Mouse (Mus musculus) olfactory bulb, adult 2 months (tissue): ENCODE results near the gene Sox5. TPM values are rescaled to one million over a fixed set of nuclear protein-coding genes. Genes with fewer than 3 reads are reported as not detected.

Experiments used
- H3K27ac ChIP-seq: fragments of 200-500 bp; 2 replicates; pipeline ENCODE4 v1.5.1; 2012; ENCODE audit warnings: low read depth, low read length; ENCODE audit not compliant: insufficient read depth
- H3K4me1 ChIP-seq: fragments of 200-500 bp; 2 replicates; pipeline ENCODE4 v1.6.1; 2012; ENCODE audit warnings: low read length; ENCODE audit not compliant: control insufficient read depth, insufficient read depth
- H3K4me3 ChIP-seq: fragments of 200-500 bp; 2 replicates; pipeline ENCODE4 v1.5.1; 2012; ENCODE audit warnings: mild to moderate bottlenecking, low read depth, low read length, moderate library complexity; ENCODE audit not compliant: insufficient read depth
- CTCF ChIP-seq: fragments of 200-500 bp; IDR thresholded peaks from 2 replicates; pipeline ENCODE4 v1.5.1; 2012; ENCODE audit warnings: low read depth, mild to moderate bottlenecking, low read length, moderate library complexity; ENCODE audit not compliant: insufficient read depth
- POLR2A ChIP-seq: fragments of 200-500 bp; IDR thresholded peaks from 2 replicates; pipeline ENCODE4 v1.6.1; 2012; ENCODE audit warnings: mild to moderate bottlenecking, low read depth, low read length, moderate library complexity; ENCODE audit not compliant: insufficient read depth
- WGBS: fragments of 180-500 bp; shearing (Covaris S2); methylation state at CpG from one replicate; pipeline ENCODE4 v1.1.7; 2018; 5-methylcytosine and 5-hydroxymethylcytosine counted together
- polyA plus RNA-seq: library from polyadenylated mRNA; stranded (reverse); fragments of >200 nt; gene quantifications from 2 replicates; pipeline ENCODE4 v1.2.4, GENCODE M21; 2012; ENCODE audit warnings: low replicate concordance; ENCODE audit not compliant: missing spikeins, insufficient read depth, insufficient read length

Sox5 gene
- polyA plus RNA-seq, 1 experiment = not detected

DNA sequence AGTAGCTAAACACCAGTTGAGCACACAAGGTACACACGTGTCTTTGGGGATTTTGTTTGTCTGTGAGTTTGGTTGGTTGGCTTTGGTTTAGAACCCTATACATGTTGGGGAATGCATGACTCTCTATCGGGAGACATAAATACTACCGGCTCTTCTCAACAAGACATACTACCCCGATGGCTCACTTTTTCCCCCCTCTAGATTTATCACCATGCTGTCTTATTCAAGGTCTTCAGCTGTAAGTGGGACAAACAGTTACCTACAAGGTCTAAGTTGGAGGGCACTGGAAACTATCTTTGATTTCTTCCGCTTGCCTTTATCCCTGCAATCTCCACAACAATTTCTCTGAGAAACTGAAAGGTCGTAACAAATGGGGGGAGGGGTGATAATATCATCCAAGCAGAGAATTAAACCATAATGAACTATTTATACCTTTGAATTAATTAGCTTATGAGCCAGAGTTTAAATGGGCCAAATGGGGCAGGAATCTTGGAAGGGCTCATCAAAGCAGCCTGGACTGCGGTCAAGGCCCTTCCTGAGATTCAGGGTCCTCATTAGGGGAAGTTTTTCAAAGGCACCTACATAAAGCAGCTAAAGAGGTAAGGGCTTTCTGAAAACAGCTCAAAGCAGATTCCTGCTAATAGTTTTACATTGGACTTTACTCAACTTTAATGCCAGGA is 4.3 kb downstream of the Sox5 start:
- Histone ChIP-seq H3K27ac (no peak overlapping the region), H3K4me1 (peaks cover 1% of the 10 kb centered on the region), H3K4me3 (no peak overlapping the region)
- 92% methylated on average over 7 of the region's 7 CpGs for WGBS
- no peak for TF ChIP-seq CTCF
- no peak for TF ChIP-seq POLR2A

DNA sequence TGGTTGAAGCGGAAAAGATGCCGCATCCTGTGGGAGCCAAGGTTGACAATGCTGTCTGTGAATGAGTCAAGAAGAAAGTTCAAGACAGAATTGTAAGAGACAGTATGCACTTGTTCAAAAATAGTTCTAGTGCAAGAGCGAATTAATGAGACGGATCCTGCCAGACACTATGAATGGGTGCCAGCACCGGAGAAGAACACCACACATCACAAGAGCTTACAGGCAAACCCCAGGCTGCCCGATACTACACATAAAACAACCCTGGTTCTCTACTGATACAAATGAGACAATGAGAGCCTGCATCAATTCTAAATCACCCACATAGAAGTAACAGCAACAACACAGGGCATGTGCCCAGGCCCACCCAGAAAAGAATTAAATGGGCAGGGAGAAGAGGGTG is 8.0 kb downstream of the Sox5 start:
- H3K4me3 ChIP-seq = no peak overlapping the region
- whole genome bisulfite sequencing = 67% methylated on average over 6 of the region's 6 CpGs
- no peak overlapping the region for H3K27ac ChIP-seq
- H3K4me1 ChIP-seq = no peaks in the 10 kb centered on the region
- TF ChIP-seq POLR2A = no peak
- no peak for TF ChIP-seq CTCF

- H3K4me1 ChIP-seq = peaks cover 5% of the 10 kb centered on the region; the same call in 1 of the 2 replicates
- 77% methylated on average over 2 of the region's 2 CpGs for WGBS
- H3K4me3 ChIP-seq = no peak overlapping the region
- H3K27ac ChIP-seq = no peak overlapping the region
- no peak for TF ChIP-seq POLR2A
- TF ChIP-seq CTCF = no peak
Measured at GRCm38 (mm10) chr6:144772985-144773384, 8.8 kb downstream of the Sox5 start.

- TF ChIP-seq POLR2A (no peak), CTCF (no peak)
- no peak overlapping the region for H3K4me3 ChIP-seq
- 75% methylated on average over 15 of the region's 15 CpGs for WGBS
- H3K27ac ChIP-seq = no peak overlapping the region
- peaks cover 5% of the 10 kb centered on the region; the same call in 1 of the 2 replicates for H3K4me1 ChIP-seq
Measured at GRCm38 (mm10) chr6:144772175-144772918, 9.4 kb downstream of the Sox5 start.

DNA sequence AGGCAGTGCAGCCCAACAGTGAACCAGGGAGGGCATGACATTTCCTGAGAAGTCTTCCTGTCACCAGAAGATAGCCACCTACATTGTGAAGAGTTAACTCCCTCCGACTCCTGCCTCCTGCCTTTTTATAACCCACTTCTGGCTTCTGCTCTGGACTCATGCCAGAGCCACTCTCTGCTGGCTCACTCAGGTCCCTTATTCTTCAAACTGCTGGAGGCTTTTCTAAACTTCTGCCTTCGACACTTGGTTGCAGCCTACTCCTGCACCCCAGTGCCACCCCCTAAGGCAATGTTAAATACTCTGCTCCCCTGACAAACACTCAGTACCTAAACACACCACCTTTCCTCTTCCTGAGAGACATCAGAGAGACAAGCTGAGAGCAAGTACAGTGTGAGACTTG is 12.7 kb downstream of the Sox5 start:
- WGBS = 12% methylated on average over 2 of the region's 2 CpGs
- no peak overlapping the region for H3K27ac ChIP-seq
- H3K4me3 ChIP-seq = no peak overlapping the region
- H3K4me1 ChIP-seq = peaks cover 5% of the 10 kb centered on the region; the same call in 1 of the 2 replicates
- TF ChIP-seq POLR2A (no peak), CTCF (no peak)

DNA sequence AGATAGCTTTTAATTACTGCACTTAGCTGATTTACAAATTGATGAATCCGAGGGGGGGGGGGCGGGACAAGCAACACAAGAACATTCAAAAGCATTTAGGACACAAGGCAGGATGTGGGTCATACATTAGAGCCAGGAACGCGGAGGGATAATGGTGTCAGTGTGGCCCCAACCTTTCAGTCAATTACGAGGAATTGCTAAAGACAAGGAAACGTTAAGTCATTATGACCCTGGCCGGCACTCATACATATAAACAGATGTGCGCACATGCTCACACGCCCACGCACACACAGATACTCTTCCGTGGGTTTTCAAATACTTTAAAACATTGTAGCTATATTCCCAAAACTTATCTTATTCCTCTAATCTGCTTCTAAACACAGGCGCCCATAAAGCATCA is 19.9 kb downstream of the Sox5 start:
- TF ChIP-seq CTCF (no peak), POLR2A (no peak)

DNA sequence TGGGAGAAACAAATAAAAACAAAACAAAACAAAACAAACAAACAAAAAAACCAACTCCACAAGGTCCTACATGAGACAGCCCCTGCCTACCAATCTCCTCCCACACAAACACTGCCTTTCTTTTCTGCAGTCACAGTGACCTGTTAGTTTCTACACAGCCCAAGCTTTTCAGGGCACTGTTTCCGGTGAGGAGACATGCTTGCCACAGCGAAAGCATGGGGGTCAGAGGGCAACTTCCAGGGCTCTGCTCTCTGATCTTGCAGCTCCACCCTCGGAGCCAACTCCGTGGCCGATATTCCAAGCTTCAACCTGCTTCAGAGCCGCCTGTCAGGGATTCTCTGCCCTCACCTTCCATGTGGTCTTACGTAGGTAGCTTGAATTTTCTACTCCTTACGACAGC is 22.6 kb downstream of the Sox5 start:
- TF ChIP-seq POLR2A (no peak), CTCF (no peak)
- 86% methylated on average over 8 of the region's 8 CpGs for WGBS
- no peak overlapping the region for H3K4me3 ChIP-seq

More for the DNA sequence above, 19.9 kb downstream of the Sox5 start:
- Histone ChIP-seq H3K27ac (no peak overlapping the region), H3K4me1 (no peaks in the 10 kb centered on the region), H3K4me3 (no peak overlapping the region)
- WGBS = 75% methylated on average over 12 of the region's 12 CpGs

GRCm38 (mm10) chr6:144757414-144757813 is 24.4 kb downstream of the Sox5 start:
- Histone ChIP-seq H3K4me3 (no peak overlapping the region), H3K27ac (no peak overlapping the region), H3K4me1 (peaks cover 6% of the 10 kb centered on the region; the same call in 1 of the 2 replicates)
- TF ChIP-seq POLR2A (no peak), CTCF (no peak)
- WGBS = 87% methylated on average over 14 of the region's 14 CpGs

More for the DNA sequence above, 22.6 kb downstream of the Sox5 start:
- peaks cover 2% of the 10 kb centered on the region; the same call in 1 of the 2 replicates for H3K4me1 ChIP-seq
- no peak overlapping the region for H3K27ac ChIP-seq

GRCm38 (mm10) chr6:144756444-144756843 is 25.3 kb downstream of the Sox5 start:
- no peak overlapping the region for H3K27ac ChIP-seq
- no peak overlapping the region for H3K4me3 ChIP-seq
- WGBS = 97% methylated on average over 14 of the region's 14 CpGs
- peaks cover 6% of the 10 kb centered on the region; the same call in 1 of the 2 replicates for H3K4me1 ChIP-seq
- TF ChIP-seq CTCF = no peak
- no peak for TF ChIP-seq POLR2A
